Mouse (Mus musculus) liver, embryonic 13.5 days (tissue): ENCODE measurements around the gene Fat4. TPM values are rescaled to one million over a fixed set of nuclear protein-coding genes. Genes with fewer than 3 reads are reported as not detected.

Source experiments
- ATAC-seq: fragments of 200-750 bp; cut with Nextera tagmentation; 2 replicates; pipeline ENCODE4 v1.8.0; 2017; ENCODE audit warnings: low read depth, mild to moderate bottlenecking, moderate number of reproducible peaks, moderate library complexity
- DNase-seq: peaks from one replicate; pipeline ENCODE4 v3.0.0; 2022
- H3K27ac ChIP-seq: fragments of 300-500 bp; sonication (generic); 2 replicates; pipeline ENCODE4 v1.5.1; 2015; ENCODE audit warnings: moderate library complexity, mild to moderate bottlenecking, inconsistent platforms
- H3K27me3 ChIP-seq: fragments of 300-500 bp; sonication (generic); 2 replicates; pipeline ENCODE4 v1.6.1; 2015; ENCODE audit warnings: mild to moderate bottlenecking, inconsistent platforms
- H3K36me3 ChIP-seq: fragments of 300-500 bp; sonication (generic); 2 replicates; pipeline ENCODE4 v1.6.1; 2015; ENCODE audit warnings: mild to moderate bottlenecking, inconsistent platforms
- H3K4me1 ChIP-seq: fragments of 300-500 bp; sonication (generic); replicated peaks from 2 replicates; pipeline ENCODE4 v1.6.1; 2015; ENCODE audit warnings: inconsistent platforms
- H3K4me2 ChIP-seq: fragments of 300-500 bp; sonication (generic); 2 replicates; pipeline ENCODE4 v1.6.1; 2015; ENCODE audit warnings: inconsistent platforms, mild to moderate bottlenecking, moderate library complexity
- H3K4me3 ChIP-seq: fragments of 300-500 bp; sonication (generic); replicated peaks from 2 replicates; pipeline ENCODE4 v1.5.1; 2015; ENCODE audit warnings: mild to moderate bottlenecking, inconsistent platforms
- H3K9ac ChIP-seq: fragments of 300-500 bp; sonication (generic); 2 replicates; pipeline ENCODE4 v1.6.1; 2015; ENCODE audit warnings: mild to moderate bottlenecking, inconsistent platforms
- H3K9me3 ChIP-seq: fragments of 300-500 bp; sonication (generic); replicated peaks from 2 replicates; pipeline ENCODE4 v1.6.1; 2016; ENCODE audit warnings: inconsistent platforms
- WGBS: fragments of 180-500 bp; shearing (Covaris S2); methylation state at CpG from one replicate; pipeline ENCODE4 v1.1.7; 2015; ENCODE audit not compliant: insufficient replicate concordance; 5-methylcytosine and 5-hydroxymethylcytosine counted together
- polyA plus RNA-seq: library from polyadenylated mRNA; unstranded; fragments of >200 nt; fragmentation: Nextera tagmentation; extraction: Ambion mirVana; gene quantifications from 2 replicates; pipeline ENCODE4 v1.2.1, GENCODE M21; 2015

Fat4 gene
- polyA plus RNA-seq, 1 experiment from 2014 or later, result 0.33 TPM

DNA sequence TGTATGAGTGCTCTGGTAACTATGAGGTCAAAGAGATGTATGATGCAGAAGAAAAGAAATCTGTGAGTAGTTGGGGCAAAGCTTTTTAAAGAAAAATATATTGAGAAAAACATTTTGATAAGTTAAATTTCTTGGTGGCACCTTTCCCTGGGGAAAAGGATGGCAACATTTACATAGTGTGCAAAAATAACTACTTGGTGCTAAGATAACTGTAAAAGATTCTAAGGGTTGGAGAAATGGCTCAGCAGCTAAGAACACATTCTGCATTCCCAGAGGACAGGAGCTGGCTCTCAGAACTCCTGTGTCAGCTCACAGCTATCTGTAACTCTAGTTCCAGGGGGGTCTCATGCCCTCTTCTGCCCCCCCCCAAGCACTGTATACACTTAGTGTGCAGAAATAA is 99.6 kb downstream of the Fat4 start:
- no peak for ATAC-seq
- Histone ChIP-seq H3K27ac (no peak overlapping the region), H3K4me2 (no peak overlapping the region), H3K9ac (no peak overlapping the region), H3K9me3 (no peaks in the 10 kb centered on the region), H3K4me1 (no peaks in the 10 kb centered on the region), H3K27me3 (no peaks in the 10 kb centered on the region), H3K4me3 (no peak overlapping the region), H3K36me3 (no peaks in the 10 kb centered on the region)
- no peak for DNase-seq

GRCm38 (mm10) chr3:38989181-38989580 is 102.4 kb downstream of the Fat4 start:
- Histone ChIP-seq H3K4me1 (no peaks in the 10 kb centered on the region), H3K36me3 (no peaks in the 10 kb centered on the region), H3K9ac (no peak overlapping the region), H3K27ac (no peak overlapping the region), H3K4me3 (no peak overlapping the region), H3K27me3 (no peaks in the 10 kb centered on the region), H3K4me2 (no peak overlapping the region), H3K9me3 (no peaks in the 10 kb centered on the region)
- ATAC-seq (no peak), DNase-seq (no peak)
- 59% methylated on average over 3 of the region's 3 CpGs for WGBS

DNA sequence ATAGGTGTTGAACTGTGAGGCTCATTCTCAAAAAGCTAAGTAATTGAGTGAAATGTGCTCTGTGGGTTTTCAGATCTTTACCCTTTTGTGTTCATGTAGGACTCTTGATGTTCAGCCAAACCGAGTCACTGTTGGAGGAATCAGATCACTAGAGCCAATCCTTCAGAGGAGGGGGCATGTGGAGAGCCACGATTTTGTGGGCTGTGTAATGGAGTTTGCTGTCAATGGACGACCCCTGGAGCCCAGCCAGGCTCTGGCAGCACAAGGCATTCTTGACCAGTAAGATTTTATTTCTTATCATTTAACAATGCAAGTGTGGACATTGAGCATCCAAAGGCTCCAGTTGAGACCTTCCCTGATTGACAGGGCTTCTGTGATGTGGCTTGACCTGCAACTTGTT is 113.3 kb downstream of the Fat4 start:
- DNase-seq, result no peak
- no peak for ATAC-seq
- Histone ChIP-seq H3K4me2 (no peak overlapping the region), H3K9me3 (no peaks in the 10 kb centered on the region), H3K9ac (no peak overlapping the region), H3K27ac (no peak overlapping the region), H3K4me1 (no peaks in the 10 kb centered on the region), H3K36me3 (no peaks in the 10 kb centered on the region), H3K4me3 (no peak overlapping the region), H3K27me3 (no peaks in the 10 kb centered on the region)
- 47% methylated on average over 3 of the region's 3 CpGs for WGBS

DNA sequence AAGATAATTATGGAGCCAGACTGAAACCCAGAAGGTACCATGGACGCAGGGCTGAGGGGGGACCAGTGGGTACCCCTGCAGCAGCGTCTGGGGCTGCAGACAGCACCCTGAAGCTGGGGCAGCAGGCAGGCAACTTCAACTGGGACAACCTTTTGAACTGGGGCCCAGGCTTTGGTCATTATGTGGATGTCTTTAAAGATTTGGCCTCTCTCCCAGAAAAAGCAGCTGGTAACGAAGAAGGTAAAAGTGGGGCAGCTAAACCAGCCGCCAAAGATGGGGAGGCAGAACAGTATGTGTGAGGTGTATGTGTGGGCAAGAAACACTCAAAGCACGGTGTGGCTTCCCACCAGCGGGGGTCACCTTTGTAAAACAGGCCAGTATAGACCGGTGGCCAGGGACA is 123.8 kb downstream of the Fat4 start:
- Histone ChIP-seq H3K4me1 (no peaks in the 10 kb centered on the region), H3K9ac (no peak overlapping the region), H3K27ac (no peak overlapping the region), H3K4me2 (no peak overlapping the region), H3K27me3 (no peaks in the 10 kb centered on the region), H3K36me3 (no peaks in the 10 kb centered on the region), H3K4me3 (no peak overlapping the region), H3K9me3 (no peaks in the 10 kb centered on the region)
- ATAC-seq (no peak), DNase-seq (no peak)
- 69% methylated on average over 7 of the region's 7 CpGs for WGBS

- Histone ChIP-seq H3K4me1 (no peaks in the 10 kb centered on the region), H3K4me2 (no peak overlapping the region), H3K36me3 (no peaks in the 10 kb centered on the region), H3K27me3 (no peaks in the 10 kb centered on the region), H3K27ac (no peak overlapping the region), H3K4me3 (no peak overlapping the region), H3K9ac (no peak overlapping the region), H3K9me3 (no peaks in the 10 kb centered on the region)
- DNase-seq, result no peak
- 28% methylated on average over 1 of the region's 1 CpGs for WGBS
- ATAC-seq, result no peak
Observed at GRCm38 (mm10) chr3:39017633-39018032, 130.9 kb downstream of the Fat4 start.

- H3K36me3 ChIP-seq, result no peaks in the 10 kb centered on the region
- no peak for ATAC-seq
- no peaks in the 10 kb centered on the region for H3K9me3 ChIP-seq
- H3K4me2 ChIP-seq, result no peak overlapping the region
- DNase-seq, result no peak
- no peak overlapping the region for H3K27ac ChIP-seq
- WGBS, result 47% methylated on average over 2 of the region's 2 CpGs
- no peaks in the 10 kb centered on the region for H3K27me3 ChIP-seq
- H3K4me3 ChIP-seq, result no peak overlapping the region
- H3K9ac ChIP-seq, result no peak overlapping the region
- no peaks in the 10 kb centered on the region for H3K4me1 ChIP-seq
Observed at GRCm38 (mm10) chr3:39036113-39036512, 149.4 kb downstream of the Fat4 start.

- ATAC-seq (no peak), DNase-seq (no peak)
- H3K36me3 ChIP-seq, result no peaks in the 10 kb centered on the region
- H3K4me1 ChIP-seq, result no peaks in the 10 kb centered on the region
- H3K27ac ChIP-seq, result no peak overlapping the region
- no peak overlapping the region for H3K4me3 ChIP-seq
- no peak overlapping the region for H3K9ac ChIP-seq
- H3K9me3 ChIP-seq, result no peaks in the 10 kb centered on the region
- H3K27me3 ChIP-seq, result no peaks in the 10 kb centered on the region
- 37% methylated on average over 4 of the region's 4 CpGs for WGBS
- H3K4me2 ChIP-seq, result no peak overlapping the region
Observed at GRCm38 (mm10) chr3:39046425-39046824, 159.7 kb downstream of the Fat4 start.

- no peaks in the 10 kb centered on the region for H3K9me3 ChIP-seq
- no peaks in the 10 kb centered on the region for H3K36me3 ChIP-seq
- WGBS, result 72% methylated on average over 10 of the region's 10 CpGs
- H3K9ac ChIP-seq, result no peak overlapping the region
- H3K27ac ChIP-seq, result no peak overlapping the region
- H3K27me3 ChIP-seq, result no peaks in the 10 kb centered on the region
- ATAC-seq, result no peak
- H3K4me2 ChIP-seq, result no peak overlapping the region
- H3K4me1 ChIP-seq, result no peaks in the 10 kb centered on the region
- no peak for DNase-seq
- no peak overlapping the region for H3K4me3 ChIP-seq
Observed at GRCm38 (mm10) chr3:39047621-39048303, 161.0 kb downstream of the Fat4 start.

- Histone ChIP-seq H3K27me3 (no peaks in the 10 kb centered on the region), H3K9ac (no peak overlapping the region), H3K4me3 (no peak overlapping the region), H3K4me1 (no peaks in the 10 kb centered on the region), H3K9me3 (no peaks in the 10 kb centered on the region), H3K4me2 (no peak overlapping the region), H3K27ac (no peak overlapping the region), H3K36me3 (no peaks in the 10 kb centered on the region)
- DNase-seq (no peak), ATAC-seq (no peak)
- 69% methylated on average over 5 of the region's 5 CpGs for WGBS
Observed at GRCm38 (mm10) chr3:39048304-39048667, 161.5 kb downstream of the Fat4 start.

- no peak for ATAC-seq
- H3K4me2 ChIP-seq, result no peak overlapping the region
- 62% methylated on average over 1 of the region's 1 CpGs for WGBS
Observed at GRCm38 (mm10) chr3:39050130-39050529, 163.4 kb downstream of the Fat4 start.

DNA sequence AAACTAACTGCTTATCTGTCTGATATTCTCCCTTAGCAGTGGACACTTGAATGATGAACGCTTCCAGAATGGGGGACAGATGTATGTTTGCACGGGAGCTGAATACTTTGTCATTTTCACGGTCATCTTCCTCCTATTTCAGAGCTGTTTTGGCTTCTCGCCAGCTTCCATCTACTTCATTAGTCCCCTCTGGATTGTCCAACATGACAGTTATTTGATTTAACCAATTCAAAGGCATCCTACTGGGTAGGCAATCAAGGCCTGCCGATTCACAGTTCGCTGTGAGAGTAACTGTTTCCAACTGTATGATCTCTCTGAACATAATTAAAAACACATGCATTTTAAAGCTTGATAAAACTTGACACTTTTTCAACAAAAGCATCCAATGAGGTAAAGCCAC is 166.3 kb downstream of the Fat4 start:
- ATAC-seq, result no peak
- Histone ChIP-seq H3K9me3 (no peaks in the 10 kb centered on the region), H3K4me1 (no peaks in the 10 kb centered on the region)

More at GRCm38 (mm10) chr3:39050130-39050529, 163.4 kb downstream of the Fat4 start:
- H3K9me3 ChIP-seq, result no peaks in the 10 kb centered on the region
- no peaks in the 10 kb centered on the region for H3K4me1 ChIP-seq
- H3K9ac ChIP-seq, result no peak overlapping the region
- H3K27me3 ChIP-seq, result no peaks in the 10 kb centered on the region
- no peak overlapping the region for H3K4me3 ChIP-seq
- no peaks in the 10 kb centered on the region for H3K36me3 ChIP-seq
- no peak overlapping the region for H3K27ac ChIP-seq
- DNase-seq, result no peak

More for the DNA sequence above, 166.3 kb downstream of the Fat4 start:
- Histone ChIP-seq H3K36me3 (no peaks in the 10 kb centered on the region), H3K9ac (no peak overlapping the region), H3K27me3 (no peaks in the 10 kb centered on the region), H3K27ac (no peak overlapping the region), H3K4me3 (no peak overlapping the region), H3K4me2 (no peak overlapping the region)
- DNase-seq, result no peak
- WGBS, result 68% methylated on average over 6 of the region's 6 CpGs
